Mouse (Mus musculus) urinary bladder, adult 18-20 months (tissue): ENCODE results near the gene Bcas3.

Experiments
- DNase-seq, 2 experiments: peaks; one replicate each; pipeline ENCODE4 v3.0.0; 2022; ENCODE audit warnings: low spot score in 2 of 2, mixed read lengths in 2 of 2

Bcas3 gene

GRCm38 (mm10) chr11:85829520-85830440 lies 476.8 kb downstream of the Bcas3 start:
- DNase-seq, result peak in 1 of 2 experiments; percentile 60

DNA sequence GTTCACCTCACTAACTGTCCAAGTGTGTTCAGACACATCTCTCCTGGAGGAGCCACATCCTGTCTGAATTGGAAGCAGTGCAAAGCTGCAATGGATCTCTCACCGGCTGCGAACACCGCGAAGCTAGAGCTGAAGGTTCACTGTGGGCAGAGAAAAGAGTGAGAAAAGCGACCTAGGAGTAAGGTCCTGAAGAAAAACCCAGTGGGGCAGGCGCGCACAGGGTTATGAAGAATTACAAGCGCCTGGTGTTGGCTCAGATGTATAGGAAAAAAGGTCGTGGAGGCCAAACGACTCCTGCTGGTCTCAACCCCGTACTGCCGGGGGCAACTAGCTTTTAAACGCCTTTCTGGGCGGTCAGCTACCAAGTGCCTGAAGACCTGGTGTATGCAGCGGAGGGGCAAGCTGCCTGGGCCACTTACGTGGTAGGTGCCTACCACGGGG lies 478.0 kb downstream of the Bcas3 start:
- peak in 1 of 2 experiments; percentile 46 for DNase-seq

DNA sequence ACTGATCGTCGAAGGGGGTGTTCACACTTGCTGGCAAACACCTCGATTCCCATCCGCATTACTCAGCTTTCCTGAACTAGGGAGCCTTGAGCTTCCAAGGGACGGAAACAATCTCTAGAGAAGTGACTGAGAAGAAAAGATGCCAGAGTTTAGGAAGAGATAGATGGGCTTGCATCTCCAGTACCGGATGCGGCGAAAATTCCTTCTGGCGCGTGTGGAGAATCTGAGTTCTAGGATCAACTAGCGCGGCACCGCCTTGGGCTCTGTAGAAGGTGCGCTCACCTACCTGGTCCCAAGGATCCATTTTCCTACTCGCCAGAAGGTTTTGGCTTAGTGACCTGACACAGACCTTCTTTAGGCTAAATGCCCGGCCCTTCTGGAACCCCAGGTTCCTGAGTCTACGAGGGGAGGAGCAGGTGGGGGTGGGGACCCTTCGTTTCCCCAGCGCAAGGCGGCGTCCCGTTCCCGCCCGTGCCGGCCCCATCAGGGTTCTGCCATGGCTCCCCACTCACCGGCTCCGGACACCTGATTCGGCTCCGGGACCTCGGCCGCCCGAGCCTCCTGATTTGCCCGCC lies 478.8 kb downstream of the Bcas3 start:
- DNase-seq, result no peak

DNA sequence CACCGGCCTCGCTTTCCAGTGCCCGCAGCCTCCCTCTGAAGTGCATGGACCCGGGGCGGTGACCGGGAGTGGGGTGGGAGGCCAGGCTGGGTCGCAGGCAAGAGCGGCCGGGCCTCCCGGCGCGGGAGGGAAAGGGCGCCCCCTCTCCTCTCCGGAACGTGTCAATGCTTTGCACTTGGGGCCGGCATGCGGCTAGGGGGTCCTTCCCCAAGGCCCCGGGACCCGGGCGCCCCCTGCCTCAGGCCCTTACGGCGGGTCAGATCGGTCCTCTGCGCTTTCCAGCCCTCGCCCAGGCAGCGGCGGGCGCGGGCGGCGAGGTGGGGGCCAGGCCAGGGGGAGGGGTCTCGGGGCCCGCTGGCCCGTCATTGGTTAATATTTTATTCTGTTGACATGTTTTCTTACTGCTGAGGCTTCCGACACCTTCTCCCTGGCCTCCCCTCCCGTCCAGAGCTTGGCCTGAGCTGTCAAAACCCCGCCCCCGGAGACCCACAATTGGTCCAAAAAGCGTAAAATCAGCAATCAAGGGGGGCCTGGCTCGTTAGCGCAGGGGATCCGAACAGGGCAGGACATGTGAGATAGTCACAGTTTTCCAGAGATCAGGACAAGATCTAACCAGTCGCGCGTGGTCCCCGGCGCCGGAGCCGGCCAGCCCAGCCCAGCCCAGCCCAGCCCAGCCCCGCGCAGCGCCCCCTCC lies 479.4 kb downstream of the Bcas3 start, which contains the start of gene Tbx2:
TSS of gene Tbx2 (plus strand) at position 321 of the 694 bp plus-strand sequence.
- peak; percentile 84 to 92 for DNase-seq

DNA sequence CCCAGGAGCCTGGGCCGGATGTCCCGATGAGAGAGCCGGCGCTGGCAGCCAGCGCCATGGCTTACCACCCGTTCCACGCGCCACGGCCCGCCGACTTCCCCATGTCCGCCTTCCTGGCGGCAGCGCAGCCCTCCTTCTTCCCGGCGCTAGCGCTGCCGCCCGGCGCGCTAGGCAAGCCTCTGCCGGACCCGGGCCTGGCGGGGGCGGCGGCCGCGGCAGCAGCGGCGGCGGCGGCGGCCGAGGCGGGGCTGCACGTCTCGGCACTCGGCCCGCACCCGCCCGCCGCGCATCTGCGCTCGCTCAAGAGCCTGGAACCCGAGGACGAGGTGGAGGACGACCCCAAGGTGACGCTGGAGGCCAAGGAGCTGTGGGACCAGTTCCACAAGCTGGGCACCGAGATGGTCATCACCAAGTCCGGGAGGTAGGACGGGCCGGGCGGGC lies 480.1 kb downstream of the Bcas3 start:
- peak in 1 of 2 experiments; percentile 35 for DNase-seq

GRCm38 (mm10) chr11:85833761-85834385 lies 480.9 kb downstream of the Bcas3 start:
- DNase-seq, result peak in 1 of 2 experiments; percentile 27

DNA sequence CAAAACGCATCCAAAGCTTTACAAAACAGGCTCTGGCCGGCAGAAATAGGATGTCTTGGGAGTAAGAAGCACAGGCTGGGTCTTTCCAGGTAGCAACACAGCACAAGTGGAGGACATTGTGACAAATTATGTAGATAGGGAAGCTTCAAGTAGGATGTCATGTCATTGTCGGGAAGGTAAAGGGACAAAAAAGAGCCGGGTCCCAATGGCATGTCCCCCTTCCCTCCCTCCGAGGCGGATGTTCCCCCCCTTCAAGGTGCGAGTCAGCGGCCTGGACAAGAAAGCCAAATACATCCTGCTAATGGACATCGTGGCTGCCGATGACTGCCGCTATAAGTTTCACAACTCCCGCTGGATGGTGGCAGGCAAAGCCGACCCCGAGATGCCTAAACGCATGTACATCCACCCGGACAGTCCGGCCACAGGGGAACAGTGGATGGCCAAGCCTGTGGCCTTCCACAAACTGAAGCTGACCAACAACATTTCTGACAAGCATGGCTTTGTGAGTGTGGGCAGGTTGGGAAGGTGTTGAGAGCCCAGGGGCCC lies 481.5 kb downstream of the Bcas3 start:
- peak in 1 of 2 experiments; percentile 30 for DNase-seq

DNA sequence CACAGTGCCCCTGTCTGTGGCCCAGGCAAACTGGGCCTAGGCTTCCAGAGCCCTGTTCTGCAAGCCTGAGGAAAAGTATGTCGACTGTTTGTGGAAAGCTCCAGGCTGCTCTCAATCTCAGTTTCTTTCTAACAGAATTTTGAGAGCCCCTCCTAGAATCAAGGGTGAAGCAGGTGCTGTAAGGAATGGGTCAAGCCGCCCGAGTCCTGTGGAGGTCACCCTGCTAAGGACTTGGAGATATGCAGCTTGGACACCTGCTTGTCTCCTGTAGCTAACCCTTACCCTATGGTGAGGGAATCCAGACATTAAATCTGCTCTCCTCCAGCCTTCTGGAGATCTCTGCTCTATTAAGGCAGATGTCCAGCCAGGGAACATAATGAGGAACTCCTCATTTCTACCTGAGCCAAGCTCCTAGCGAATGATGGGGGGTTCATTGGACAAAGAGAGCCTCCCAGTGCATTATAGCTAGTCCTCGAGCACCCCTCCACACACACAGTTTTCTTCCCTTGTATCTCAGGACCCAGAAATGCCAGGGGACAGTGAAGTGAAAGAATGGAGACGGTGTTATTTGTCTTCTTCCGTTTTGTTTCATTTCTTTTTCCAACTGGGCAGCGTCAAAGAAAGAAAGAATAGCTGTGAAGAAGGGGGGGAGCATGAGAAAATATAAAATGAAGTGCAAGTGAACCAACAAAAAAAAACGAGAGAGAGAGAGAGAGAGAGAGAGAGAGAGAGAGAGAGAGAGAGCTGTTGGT lies 482.2 kb downstream of the Bcas3 start:
- peak in 1 of 2 experiments; percentile 15 for DNase-seq

GRCm38 (mm10) chr11:85835753-85836522 lies 483.0 kb downstream of the Bcas3 start:
- peak in 1 of 2 experiments; percentile 31 for DNase-seq

DNA sequence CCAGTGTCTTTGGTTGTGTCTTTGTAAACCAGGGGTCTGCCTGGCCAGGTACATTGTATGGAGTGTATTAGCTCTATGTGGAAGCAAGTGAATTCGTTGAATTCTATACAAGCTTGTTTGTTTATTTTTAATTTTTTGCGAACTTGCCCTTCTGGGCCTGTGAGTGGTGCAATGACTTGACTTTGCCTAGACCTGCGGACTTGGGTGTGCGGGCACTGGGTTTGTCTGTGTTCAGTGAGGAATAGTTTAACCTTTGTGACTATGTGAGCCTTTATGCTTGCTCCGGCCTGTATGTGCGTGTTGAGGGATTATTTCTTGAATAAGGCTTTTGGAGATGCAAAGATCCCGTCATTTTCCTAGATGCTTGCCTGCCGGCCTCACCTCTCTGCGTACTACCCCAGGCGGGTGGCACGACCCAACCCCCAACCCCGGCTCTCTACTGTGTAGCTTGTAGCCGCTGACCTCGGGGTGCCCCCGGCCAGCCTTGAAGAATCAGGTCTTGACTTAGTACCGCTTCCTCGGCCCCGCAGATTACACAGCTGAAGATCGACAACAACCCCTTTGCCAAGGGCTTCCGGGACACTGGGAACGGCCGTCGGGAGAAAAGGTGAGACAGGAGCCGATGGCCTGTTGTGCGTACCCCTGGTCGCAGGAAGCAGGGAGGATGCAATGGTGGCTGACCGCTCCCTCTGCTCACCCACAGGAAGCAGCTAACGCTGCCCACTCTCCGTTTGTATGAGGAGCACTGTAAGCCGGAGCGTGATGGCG lies 483.7 kb downstream of the Bcas3 start:
- peak in 1 of 2 experiments; percentile 49 for DNase-seq

GRCm38 (mm10) chr11:85837291-85837647 lies 484.3 kb downstream of the Bcas3 start:
- DNase-seq, result no peak

DNA sequence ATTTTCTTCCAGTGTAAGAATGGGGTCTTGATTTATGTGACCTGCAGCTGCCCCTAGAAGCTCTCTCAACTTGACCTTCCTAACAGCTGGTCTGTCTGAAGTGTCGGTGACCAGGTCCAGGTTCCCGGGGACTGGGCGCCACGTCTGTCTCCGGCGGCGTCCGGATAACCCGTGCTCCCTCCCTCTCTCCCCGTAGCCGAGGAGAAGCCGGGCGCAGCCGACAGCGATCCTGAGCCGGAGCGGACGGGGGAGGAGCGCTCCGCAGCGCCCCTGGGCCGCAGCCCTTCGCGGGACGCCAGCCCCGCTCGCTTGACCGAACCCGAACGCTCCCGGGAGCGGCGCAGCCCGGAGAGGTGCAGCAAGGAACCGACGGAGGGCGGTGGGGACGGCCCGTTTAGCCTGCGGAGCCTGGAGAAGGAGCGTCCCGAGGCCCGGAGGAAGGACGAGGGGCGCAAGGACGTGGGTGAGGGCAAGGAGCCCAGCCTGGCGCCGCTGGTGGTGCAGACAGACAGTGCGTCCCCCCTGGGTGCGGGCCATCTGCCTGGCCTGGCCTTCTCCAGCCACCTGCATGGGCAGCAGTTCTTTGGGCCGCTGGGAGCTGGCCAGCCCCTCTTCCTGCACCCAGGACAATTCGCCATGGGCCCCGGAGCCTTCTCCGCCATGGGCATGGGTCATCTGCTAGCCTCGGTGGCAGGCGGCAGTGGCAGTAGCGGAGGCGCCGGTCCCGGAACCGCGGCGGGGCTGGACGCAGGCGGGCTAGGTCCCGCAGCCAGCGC lies 484.9 kb downstream of the Bcas3 start:
- DNase-seq, result no peak

- no peak for DNase-seq
Measured at GRCm38 (mm10) chr11:85838424-85839257, 485.7 kb downstream of the Bcas3 start.

DNA sequence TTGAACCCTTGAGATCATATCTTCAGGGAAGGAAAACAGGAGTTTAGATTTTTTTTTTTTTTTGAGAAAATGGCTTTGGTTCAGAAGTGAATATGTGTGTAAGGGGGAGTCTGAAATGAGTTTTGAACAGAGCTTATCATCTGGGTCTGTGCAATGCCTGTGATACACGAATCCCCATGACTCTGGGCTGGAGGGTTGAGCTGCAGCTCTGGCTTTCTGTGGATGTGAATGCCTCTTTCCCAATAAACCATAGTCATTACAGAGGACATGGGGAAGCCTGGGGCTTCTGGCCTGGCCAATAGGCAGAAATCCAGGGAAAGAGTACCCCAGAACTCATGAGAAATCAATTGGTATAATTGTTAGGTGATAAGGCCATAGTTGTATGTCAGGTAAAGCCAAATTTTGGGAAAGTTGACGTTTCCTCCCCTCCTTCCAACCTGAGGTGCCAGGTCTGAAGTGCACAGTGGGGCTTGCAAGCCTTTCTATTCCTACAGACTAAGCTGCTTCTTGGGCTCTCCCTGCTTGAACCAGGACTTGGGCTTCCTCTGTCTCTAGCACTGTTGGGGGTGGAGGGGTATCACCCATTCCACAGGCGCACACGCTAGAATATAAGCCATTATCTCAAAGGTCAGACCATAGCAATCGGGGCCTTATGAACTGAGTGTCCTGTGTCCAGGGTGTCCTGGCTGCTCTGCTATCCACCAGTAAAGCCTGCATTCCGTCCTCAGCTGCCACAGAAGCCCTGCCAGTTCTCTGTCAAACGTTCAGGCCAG lies 486.5 kb downstream of the Bcas3 start:
- DNase-seq, result no peak

DNA sequence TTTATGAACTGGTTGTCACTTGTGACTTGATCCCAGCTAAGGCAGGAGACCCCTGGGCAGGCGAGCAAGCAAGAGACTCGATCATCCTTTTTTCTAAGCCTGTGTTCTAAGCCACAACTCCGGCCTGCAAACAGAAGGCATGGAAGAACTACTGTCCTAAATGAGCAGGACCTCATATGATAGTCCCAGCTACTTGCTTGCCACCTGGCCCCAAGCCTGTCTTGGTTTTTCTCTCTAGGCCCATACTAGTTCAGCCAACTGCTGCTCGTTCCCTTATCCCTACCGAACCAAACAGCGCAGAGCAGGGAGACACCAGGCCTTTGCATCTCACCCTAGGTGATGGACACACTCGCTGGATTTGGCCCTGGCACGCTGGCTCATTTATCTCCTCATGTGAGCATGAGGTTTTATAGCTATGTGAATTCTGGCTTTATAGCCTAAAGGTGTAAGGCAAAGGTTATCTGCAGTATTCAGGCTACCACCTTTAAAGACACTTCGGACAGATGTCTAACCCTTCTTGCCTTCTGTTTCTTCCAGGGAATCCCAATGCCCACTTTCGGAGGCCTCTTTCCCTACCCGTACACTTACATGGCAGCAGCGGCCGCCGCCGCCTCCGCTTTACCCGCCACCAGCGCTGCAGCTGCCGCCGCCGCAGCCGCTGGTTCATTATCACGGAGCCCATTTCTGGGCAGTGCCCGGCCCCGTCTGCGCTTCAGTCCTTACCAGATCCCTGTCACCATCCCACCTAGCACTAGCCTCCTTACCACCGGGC lies 487.2 kb downstream of the Bcas3 start:
- DNase-seq, result peak in 1 of 2 experiments; percentile 41

DNA sequence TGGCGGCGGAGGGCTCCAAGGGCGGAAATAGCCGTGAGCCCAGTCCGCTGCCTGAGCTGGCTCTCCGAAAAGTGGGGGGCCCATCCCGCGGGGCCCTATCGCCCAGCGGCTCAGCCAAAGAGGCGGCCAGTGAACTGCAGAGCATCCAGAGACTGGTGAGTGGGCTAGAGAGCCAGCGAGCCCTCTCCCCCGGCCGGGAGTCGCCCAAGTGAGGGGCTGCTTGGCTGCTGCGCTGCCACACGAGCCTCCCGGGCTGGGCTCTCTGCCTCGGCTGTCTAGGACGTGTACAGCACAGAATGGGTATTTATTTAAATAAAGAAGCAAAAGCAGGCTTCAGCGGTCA lies 487.8 kb downstream of the Bcas3 start:
- DNase-seq, result peak in 1 of 2 experiments; percentile 49
